Mouse (Mus musculus): ENCODE measurements around the gene Srsf4.

The Srsf4 gene

GRCm38 (mm10) chr4:131874169-131874536, 736 bp downstream of the Srsf4 start:
- DNase-seq: no peak

- DNase-seq: no peak
These were observed 1.1 kb downstream of the Srsf4 start for GRCm38 (mm10) chr4:131874567-131874966.

GRCm38 (mm10) chr4:131875242-131875641, 1.8 kb downstream of the Srsf4 start:
- DNase-seq: no peak

GRCm38 (mm10) chr4:131876836-131877235, 3.4 kb downstream of the Srsf4 start:
- DNase-seq: no peak

- no peak for DNase-seq
These were observed 6.3 kb downstream of the Srsf4 start for GRCm38 (mm10) chr4:131879692-131880091.

- no peak for DNase-seq
These were observed 7.9 kb downstream of the Srsf4 start for GRCm38 (mm10) chr4:131881306-131881705.

GRCm38 (mm10) chr4:131883571-131883970, 10.2 kb downstream of the Srsf4 start:
- DNase-seq: no peak

GRCm38 (mm10) chr4:131885376-131885775, 12.0 kb downstream of the Srsf4 start:
- no peak for DNase-seq

GRCm38 (mm10) chr4:131888564-131888963, 15.1 kb downstream of the Srsf4 start:
- DNase-seq: no peak

- no peak for DNase-seq
These were observed 17.3 kb downstream of the Srsf4 start for GRCm38 (mm10) chr4:131890692-131891091.

- DNase-seq: no peak
These were observed 23.7 kb downstream of the Srsf4 start for GRCm38 (mm10) chr4:131897109-131897508.

- no peak for DNase-seq
These were observed 24.4 kb downstream of the Srsf4 start for GRCm38 (mm10) chr4:131897787-131898186.

GRCm38 (mm10) chr4:131898503-131899179, 25.2 kb downstream of the Srsf4 start:
- DNase-seq: no peak

GRCm38 (mm10) chr4:131899180-131899554, 25.8 kb downstream of the Srsf4 start:
- DNase-seq: no peak

GRCm38 (mm10) chr4:131901090-131901489, 27.7 kb downstream of the Srsf4 start:
- no peak for DNase-seq

- DNase-seq: no peak
These were observed 31.1 kb downstream of the Srsf4 start for GRCm38 (mm10) chr4:131904478-131904877.

- DNase-seq: no peak
These were observed 33.0 kb downstream of the Srsf4 start for GRCm38 (mm10) chr4:131906423-131906822.

GRCm38 (mm10) chr4:131907912-131908311, 34.5 kb downstream of the Srsf4 start:
- DNase-seq: no peak

- no peak for DNase-seq
These were observed 37.0 kb downstream of the Srsf4 start for GRCm38 (mm10) chr4:131910237-131910994.

GRCm38 (mm10) chr4:131911521-131911920, 38.1 kb downstream of the Srsf4 start:
- no peak for DNase-seq

- no peak for DNase-seq
These were observed 40.1 kb downstream of the Srsf4 start for GRCm38 (mm10) chr4:131913526-131913925.

GRCm38 (mm10) chr4:131914046-131914643, 40.7 kb downstream of the Srsf4 start:
- DNase-seq: no peak

GRCm38 (mm10) chr4:131914891-131915469, 41.6 kb downstream of the Srsf4 start:
- no peak for DNase-seq

GRCm38 (mm10) chr4:131915821-131916328, 42.5 kb downstream of the Srsf4 start:
- no peak for DNase-seq
